Mouse (Mus musculus) left cerebral cortex, adult 11 months (tissue): ENCODE results near the gene Slc5a10.

Experiments used
- DNase-seq: peaks from one replicate; pipeline ENCODE4 v3.0.0; 2022; ENCODE audit warnings: low spot score

Slc5a10 gene

GRCm38 (mm10) chr11:61702494-61702893, 18.1 kb downstream of the Slc5a10 start:
- DNase-seq: no peak

GRCm38 (mm10) chr11:61701696-61702095, 18.9 kb downstream of the Slc5a10 start:
- DNase-seq: no peak

DNA sequence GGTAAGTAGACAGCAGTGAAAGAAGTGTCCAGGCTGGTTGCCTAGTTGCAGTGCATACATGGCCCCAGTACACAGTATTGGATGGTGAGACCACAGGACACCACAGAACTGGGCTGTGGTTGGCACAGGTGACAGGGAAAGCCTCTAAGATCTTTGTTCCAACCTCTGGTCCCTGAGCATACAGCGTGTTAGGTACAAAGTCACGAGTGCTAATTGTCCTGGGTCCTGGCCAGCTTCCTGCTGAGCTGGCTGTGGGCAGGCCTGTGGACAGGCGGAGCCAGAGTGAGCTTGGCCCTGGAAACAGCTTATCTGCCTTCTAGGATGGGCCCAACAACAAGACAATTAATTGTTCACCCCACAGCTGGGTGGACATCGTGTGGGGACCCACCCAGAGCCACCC, 20.7 kb downstream of the Slc5a10 start:
- no peak for DNase-seq

- DNase-seq: no peak
These were observed 21.2 kb downstream of the Slc5a10 start for GRCm38 (mm10) chr11:61699460-61699859.

DNA sequence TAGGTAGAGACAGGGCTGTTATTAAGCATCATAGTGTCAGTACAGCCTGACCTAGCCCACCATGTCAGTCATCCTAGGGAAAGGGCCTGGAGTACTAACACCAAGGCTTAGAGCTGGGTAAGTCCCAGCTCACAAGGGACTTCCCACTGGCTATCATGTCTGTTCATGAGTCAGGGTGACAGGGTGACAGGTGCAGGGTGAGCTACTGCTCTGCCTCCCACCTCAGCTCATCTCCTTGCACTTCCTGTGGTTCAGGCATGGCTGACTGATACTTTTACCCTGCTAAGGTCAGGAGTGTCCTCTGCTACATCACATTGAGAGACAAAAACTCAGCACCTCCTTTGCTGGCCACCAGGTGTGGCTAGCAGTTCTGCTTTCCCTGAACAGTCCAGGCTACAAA, 21.8 kb downstream of the Slc5a10 start:
- DNase-seq: no peak

DNA sequence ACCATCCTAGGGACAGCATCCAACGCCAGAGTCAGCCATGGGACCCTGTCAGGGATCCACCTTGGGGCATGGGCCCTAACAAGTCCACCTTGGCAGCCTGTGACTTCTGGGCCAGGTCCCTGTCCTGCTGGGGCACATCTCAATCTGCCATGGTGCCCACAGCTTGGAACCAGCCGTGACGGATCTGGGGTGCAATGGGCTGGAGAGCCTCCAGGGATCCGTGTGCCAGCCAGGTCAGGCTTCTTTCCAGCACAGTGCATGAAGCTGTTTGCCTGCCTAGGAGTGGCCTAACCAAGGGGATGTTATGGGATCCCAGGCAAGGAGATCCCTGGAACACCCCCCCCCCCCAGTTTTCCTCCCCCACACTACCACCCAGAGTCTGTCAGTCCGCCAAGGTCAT, 27.6 kb downstream of the Slc5a10 start:
- no peak for DNase-seq

DNA sequence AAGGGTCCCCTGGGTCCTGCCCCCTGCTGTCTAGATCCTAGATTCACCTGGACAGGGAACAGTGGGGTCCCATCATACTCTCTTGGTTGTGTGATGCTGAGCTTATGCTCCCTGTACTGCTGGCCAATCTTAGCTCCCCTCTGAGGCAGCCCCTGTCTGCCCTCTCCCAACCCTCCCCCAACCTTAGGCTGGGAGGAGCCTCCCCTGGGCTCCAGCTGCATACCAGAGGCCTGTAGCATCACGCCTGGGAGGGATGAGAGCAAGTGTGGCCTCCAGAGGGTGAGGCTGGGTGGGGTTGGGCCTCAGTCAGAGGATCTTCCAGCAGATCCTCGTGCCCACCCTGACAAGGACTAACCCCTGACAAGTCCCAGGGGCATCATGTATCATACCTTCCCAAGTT, 33.0 kb downstream of the Slc5a10 start:
- no peak for DNase-seq

DNA sequence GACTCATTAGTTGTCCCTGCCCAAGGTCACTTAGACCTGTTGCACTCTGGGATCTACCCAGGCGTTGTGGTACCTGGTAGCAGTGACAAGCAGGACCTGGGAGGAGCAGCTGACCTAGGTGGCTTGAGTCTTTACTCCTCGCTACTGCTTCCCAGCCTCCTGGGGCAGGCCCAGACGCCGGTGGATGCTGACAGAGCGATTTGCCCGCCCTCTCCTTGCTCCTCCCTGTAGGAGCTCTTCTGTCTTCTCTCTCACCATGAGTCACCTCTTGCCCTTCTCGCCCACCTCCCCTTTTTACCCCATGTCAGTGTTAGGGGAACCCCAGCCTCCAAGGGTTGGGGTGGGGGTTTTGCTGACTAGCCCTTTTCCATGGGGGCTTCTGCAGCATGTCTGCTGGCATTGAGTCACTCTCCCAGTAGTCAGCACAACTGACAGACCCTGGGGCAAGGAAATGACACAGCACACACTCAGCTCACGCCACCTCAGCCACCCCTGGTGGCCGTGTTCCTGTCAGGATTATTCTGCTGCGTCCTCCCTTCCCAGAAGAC, 33.6 kb downstream of the Slc5a10 start:
- DNase-seq: no peak

- no peak for DNase-seq
These were observed 34.5 kb downstream of the Slc5a10 start for GRCm38 (mm10) chr11:61686141-61686540.

DNA sequence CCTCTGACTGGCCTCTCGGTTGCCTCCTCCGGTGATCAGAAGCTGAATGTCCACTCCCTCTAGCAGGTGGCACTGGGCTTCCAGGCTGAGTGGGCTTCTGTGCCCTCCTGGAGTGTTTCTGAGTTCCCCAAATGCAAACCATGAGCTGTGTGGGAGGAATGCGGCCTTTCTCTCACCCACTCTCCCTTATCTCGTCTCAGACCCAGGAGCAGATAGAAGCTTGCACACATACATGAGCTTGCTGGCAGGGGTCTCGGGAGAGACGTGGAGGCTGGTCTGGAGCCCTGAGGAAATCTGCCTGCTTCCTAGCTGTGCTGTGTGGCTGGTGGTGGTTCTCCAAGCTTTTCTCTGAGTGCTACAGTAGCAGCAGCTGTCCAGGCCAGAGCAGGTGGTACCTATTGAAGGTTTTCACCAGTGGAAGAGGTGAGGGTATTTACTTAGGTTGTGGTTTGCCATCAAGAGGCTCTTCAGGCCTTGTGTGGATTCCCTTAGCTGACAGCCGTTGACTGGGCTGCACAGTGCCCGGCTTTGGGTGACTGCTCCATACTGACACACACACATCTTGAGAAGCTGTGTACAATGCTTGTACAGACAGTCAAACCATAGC, 35.4 kb downstream of the Slc5a10 start:
- no peak for DNase-seq

DNA sequence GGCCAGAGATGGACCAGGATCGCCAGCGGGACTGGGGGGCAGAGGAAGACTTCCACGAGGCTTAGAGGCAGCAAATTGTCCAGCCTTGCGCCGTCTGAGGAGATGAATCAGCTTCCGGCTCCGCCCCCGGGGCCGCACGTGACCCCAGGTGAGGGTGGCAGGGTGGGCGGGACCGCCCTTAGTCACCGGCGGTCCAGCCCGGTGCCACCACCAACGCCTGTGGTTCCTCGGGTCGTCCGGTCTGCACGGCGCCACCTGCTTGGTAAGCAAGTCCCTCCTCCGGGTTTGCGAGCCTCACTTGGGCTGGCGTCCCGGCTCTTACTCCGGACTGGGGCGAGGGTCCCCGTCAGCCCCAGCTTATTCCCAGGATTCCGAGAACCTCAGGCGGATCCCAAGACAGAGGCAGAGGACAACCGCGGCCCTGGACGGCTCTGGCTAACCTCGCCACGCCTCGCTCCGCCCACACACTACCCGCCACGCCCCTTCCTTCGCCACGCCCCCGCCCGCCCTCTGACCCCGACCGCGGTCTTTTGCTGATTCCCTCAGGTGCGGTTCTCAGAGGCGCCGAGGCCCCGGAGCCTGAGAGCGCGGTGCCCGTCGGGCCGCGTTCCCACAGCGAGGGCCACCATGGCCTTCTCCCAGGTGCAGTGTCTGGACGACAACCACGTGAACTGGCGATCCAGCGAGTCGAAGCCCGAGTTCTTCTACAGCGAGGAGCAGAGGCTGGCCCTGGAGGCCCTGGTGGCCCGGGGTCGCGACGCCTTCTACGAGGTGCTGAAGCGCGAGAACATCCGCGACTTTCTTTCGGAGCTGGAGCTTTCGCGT, 36.5 kb downstream of the Slc5a10 start, which contains the start of gene Fam83g:
Fam83g (plus strand) TSS at position 185 of the 825 bp plus-strand sequence.
- no peak for DNase-seq

GRCm38 (mm10) chr11:61679091-61679866, 41.3 kb downstream of the Slc5a10 start:
- DNase-seq: no peak

DNA sequence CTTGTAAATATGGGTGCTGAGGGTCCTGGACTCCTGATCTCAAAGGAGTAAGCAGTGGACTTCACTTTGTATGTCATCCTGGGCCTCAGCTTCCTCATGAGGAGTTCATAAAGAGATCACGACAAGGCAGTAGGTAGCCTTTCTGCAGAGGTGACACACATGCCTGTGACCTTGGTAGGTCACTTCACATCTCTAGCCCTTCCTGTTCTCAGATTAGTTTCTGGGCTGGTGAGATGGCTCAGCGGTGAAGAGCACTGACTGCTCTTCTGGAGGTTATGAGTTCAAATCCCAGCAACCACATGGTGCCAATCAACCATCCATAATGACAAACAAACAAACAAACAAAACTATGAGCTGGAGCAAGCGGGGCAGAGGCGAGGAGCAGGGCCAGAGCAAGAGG, 42.9 kb downstream of the Slc5a10 start:
- no peak for DNase-seq

GRCm38 (mm10) chr11:61676216-61676854, 44.3 kb downstream of the Slc5a10 start:
- DNase-seq: no peak

GRCm38 (mm10) chr11:61675332-61675731, 45.3 kb downstream of the Slc5a10 start:
- no peak for DNase-seq

DNA sequence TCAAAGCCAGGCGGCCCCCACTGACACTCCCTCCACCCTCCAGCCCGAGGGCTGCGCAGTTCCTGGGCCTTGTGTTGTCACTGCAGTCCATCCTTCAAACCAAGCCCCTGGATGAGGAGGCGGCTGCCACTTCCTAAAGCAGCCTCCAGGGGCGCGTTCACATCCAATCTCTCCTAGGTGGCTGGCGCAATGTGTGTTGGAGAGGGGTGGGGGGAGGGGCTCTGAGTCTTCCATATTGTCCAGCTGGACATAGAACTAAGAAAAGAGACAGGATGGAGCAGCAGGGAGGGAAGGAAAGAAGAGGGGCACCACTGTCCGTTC, 45.8 kb downstream of the Slc5a10 start:
- DNase-seq: no peak

GRCm38 (mm10) chr11:61674151-61674838, 46.3 kb downstream of the Slc5a10 start:
- no peak for DNase-seq

DNA sequence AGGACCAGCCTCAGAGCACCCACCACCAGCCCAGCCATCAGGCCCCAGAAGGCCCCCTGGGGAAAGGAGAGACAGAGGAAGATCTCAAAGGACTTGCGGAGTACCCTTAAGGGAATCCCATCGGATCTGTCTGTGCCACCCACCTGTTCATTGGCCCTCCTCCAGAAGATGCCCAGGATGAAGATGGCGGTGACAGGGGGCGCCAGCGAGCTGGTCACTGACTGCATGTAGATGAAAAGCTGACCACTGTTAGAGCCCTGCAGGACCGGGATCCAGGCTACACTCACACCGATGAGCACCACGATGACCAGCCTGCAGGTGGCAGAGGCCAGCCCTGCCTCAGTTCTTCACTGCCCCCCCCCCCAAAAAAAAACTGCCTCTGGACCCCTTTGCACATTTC, 46.9 kb downstream of the Slc5a10 start:
- no peak for DNase-seq

GRCm38 (mm10) chr11:61671781-61672383, 48.7 kb downstream of the Slc5a10 start:
- no peak for DNase-seq

GRCm38 (mm10) chr11:61669492-61670490, 50.8 kb downstream of the Slc5a10 start:
- DNase-seq: no peak
